Mouse (Mus musculus) heart, embryonic 13.5 days (tissue): ENCODE measurements around the gene Adap2. TPM values are rescaled to one million over a fixed set of nuclear protein-coding genes. Genes with fewer than 3 reads are reported as not detected.
A peak's percentile ranks its signal among the peaks of the same experiment; 100 is the strongest.

ENCODE experiments used
- ATAC-seq: fragments of 200-750 bp; cut with Nextera tagmentation; 2 replicates; pipeline ENCODE4 v1.8.0; 2017; ENCODE audit warnings: moderate TSS enrichment; ENCODE audit not compliant: insufficient number of reproducible peaks, low FRiP score, low TSS enrichment; ENCODE audit errors: extremely low read depth
- H3K27ac ChIP-seq: fragments of 300-500 bp; sonication (generic); replicated peaks from 2 replicates; pipeline ENCODE4 v1.5.1; 2015; ENCODE audit warnings: moderate library complexity, mild to moderate bottlenecking, inconsistent platforms
- H3K27me3 ChIP-seq: fragments of 300-500 bp; sonication (generic); replicated peaks from 2 replicates; pipeline ENCODE4 v1.6.1; 2015; ENCODE audit warnings: mild to moderate bottlenecking, inconsistent platforms
- H3K36me3 ChIP-seq: fragments of 300-500 bp; sonication (generic); 2 replicates; pipeline ENCODE4 v1.6.1; 2015; ENCODE audit warnings: mild to moderate bottlenecking, inconsistent platforms
- H3K4me1 ChIP-seq: fragments of 300-500 bp; sonication (generic); 2 replicates; pipeline ENCODE4 v1.6.1; 2015; ENCODE audit warnings: inconsistent platforms
- H3K4me2 ChIP-seq: fragments of 300-500 bp; sonication (generic); 2 replicates; pipeline ENCODE4 v1.6.1; 2015; ENCODE audit warnings: inconsistent platforms, mild to moderate bottlenecking, moderate library complexity
- H3K4me3 ChIP-seq: fragments of 300-500 bp; sonication (generic); 2 replicates; pipeline ENCODE4 v1.5.1; 2015; ENCODE audit warnings: moderate library complexity, mild to moderate bottlenecking, inconsistent platforms
- H3K9ac ChIP-seq: fragments of 300-500 bp; sonication (generic); 2 replicates; pipeline ENCODE4 v1.6.1; 2015; ENCODE audit warnings: inconsistent platforms, mild to moderate bottlenecking, moderate library complexity
- H3K9me3 ChIP-seq: fragments of 300-500 bp; sonication (generic); 2 replicates; pipeline ENCODE4 v1.6.1; 2016; ENCODE audit warnings: inconsistent platforms
- WGBS: fragments of 180-500 bp; shearing (Covaris S2); methylation state at CpG from one replicate; pipeline ENCODE4 v1.1.7; 2015; ENCODE audit warnings: mixed read lengths; 5-methylcytosine and 5-hydroxymethylcytosine counted together
- polyA plus RNA-seq: library from polyadenylated mRNA; unstranded; fragments of >200 nt; fragmentation: Nextera tagmentation; extraction: Ambion mirVana; gene quantifications from 2 replicates; pipeline ENCODE4 v1.2.1, GENCODE M21; 2015

The Adap2 gene
- polyA plus RNA-seq, result 1.2 TPM in 2 replicates

- H3K9me3 ChIP-seq, result no peaks in the 10 kb centered on the region
- H3K36me3 ChIP-seq, result no peaks in the 10 kb centered on the region
- H3K4me1 ChIP-seq, result peaks cover 12% of the 10 kb centered on the region; the same call in 1 of the 2 replicates
- peaks cover 67% of the 10 kb centered on the region for H3K27me3 ChIP-seq
- peak; percentile 80 for ATAC-seq
- H3K4me2 ChIP-seq, result peak within 1 kb of the TSS; percentile 90
- no peak within 1 kb of the TSS for H3K27ac ChIP-seq
- WGBS, result 2% methylated on average over 47 of the region's 47 CpGs
- peak within 1 kb of the TSS; percentile 67 for H3K4me3 ChIP-seq
- peak within 1 kb of the TSS; percentile 80 for H3K9ac ChIP-seq
Measured at GRCm38 (mm10) chr11:80153857-80154495, at the start of gene Adap2. TSS of gene Adap2 (plus strand) at chr11:80154105.

DNA sequence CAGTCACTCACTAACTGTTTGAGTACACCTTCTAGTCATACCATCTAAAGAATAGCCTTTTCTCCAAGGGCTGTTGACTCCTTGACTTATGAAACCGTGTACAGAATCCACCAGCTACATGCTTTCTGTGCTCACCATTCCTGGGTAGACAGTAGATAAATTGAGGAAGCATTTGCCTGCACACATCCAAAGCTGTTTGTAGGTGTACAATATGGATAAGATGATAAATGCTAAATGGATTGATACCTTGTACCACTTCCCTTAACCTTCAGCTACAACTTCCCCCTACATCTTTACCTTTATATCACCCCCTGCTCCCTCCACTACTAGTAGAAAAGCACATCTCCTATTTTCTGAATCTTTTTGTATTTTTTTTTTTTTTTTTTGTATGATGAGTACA lies 49.5 kb upstream of the Adap2 start:
- no peaks in the 10 kb centered on the region for H3K27me3 ChIP-seq
- no peak overlapping the region for H3K4me2 ChIP-seq
- no peaks in the 10 kb centered on the region for H3K9me3 ChIP-seq
- H3K4me3 ChIP-seq, result no peak overlapping the region
- H3K36me3 ChIP-seq, result peaks cover 79% of the 10 kb centered on the region
- WGBS, result 83% methylated on average over 1 of the region's 1 CpGs
- no peak overlapping the region for H3K27ac ChIP-seq
- no peak for ATAC-seq
- no peak overlapping the region for H3K9ac ChIP-seq
- H3K4me1 ChIP-seq, result no peaks in the 10 kb centered on the region

DNA sequence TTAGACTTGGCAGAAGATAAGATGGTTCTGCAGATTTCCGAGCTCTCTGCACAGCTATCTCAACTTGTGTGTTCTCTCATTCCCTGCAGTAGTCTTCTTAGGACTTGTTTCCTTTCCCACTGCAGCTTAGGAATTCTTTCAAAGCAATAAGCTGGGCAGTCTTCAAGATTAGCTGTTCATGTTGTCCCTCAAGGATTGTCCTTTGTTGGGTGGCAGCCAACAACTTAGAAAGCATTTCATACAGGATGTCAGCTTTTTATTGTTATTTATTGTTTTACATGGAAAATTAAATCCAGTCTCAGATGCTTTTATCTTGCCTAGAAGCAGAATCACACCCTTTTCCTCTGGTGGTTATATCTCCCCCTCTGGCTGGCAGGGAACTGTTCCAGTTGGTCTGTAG lies 37.5 kb upstream of the Adap2 start:
- no peak overlapping the region for H3K9ac ChIP-seq
- no peaks in the 10 kb centered on the region for H3K27me3 ChIP-seq
- WGBS, result 49% methylated on average over 1 of the region's 1 CpGs
- H3K4me2 ChIP-seq, result no peak overlapping the region
- ATAC-seq, result no peak
- 0 out of 2 replicates have a peak, but pooled peaks cover 3% of the 10 kb centered on the region for H3K4me1 ChIP-seq
- H3K36me3 ChIP-seq, result peaks cover 84% of the 10 kb centered on the region
- no peak overlapping the region for H3K4me3 ChIP-seq
- no peaks in the 10 kb centered on the region for H3K9me3 ChIP-seq
- H3K27ac ChIP-seq, result no peak overlapping the region

GRCm38 (mm10) chr11:80132050-80132449 lies 21.9 kb upstream of the Adap2 start:
- no peak for ATAC-seq
- Histone ChIP-seq H3K9me3 (no peaks in the 10 kb centered on the region), H3K27me3 (no peaks in the 10 kb centered on the region), H3K27ac (no peak overlapping the region), H3K9ac (no peak overlapping the region), H3K4me2 (no peak overlapping the region), H3K36me3 (peaks cover 80% of the 10 kb centered on the region), H3K4me3 (no peak overlapping the region), H3K4me1 (no peaks in the 10 kb centered on the region)
- 70% methylated on average over 1 of the region's 1 CpGs for WGBS

- Histone ChIP-seq H3K4me1 (0 out of 2 replicates have a peak, but pooled peaks cover 2% of the 10 kb centered on the region), H3K27ac (no peak overlapping the region), H3K9ac (no peak overlapping the region), H3K27me3 (no peaks in the 10 kb centered on the region), H3K36me3 (peaks cover 83% of the 10 kb centered on the region), H3K4me2 (no peak overlapping the region), H3K4me3 (no peak overlapping the region), H3K9me3 (no peaks in the 10 kb centered on the region)
- 66% methylated on average over 4 of the region's 4 CpGs for WGBS
- no peak for ATAC-seq
Measured at GRCm38 (mm10) chr11:80134744-80135143, 19.2 kb upstream of the Adap2 start.

GRCm38 (mm10) chr11:80135954-80136683 lies 17.8 kb upstream of the Adap2 start:
- no peak overlapping the region for H3K4me2 ChIP-seq
- no peak overlapping the region for H3K27ac ChIP-seq
- no peaks in the 10 kb centered on the region for H3K9me3 ChIP-seq
- 89% methylated on average over 11 of the region's 11 CpGs for WGBS
- no peak overlapping the region for H3K9ac ChIP-seq
- H3K36me3 ChIP-seq, result peaks cover 79% of the 10 kb centered on the region
- peaks cover 11% of the 10 kb centered on the region for H3K4me1 ChIP-seq
- no peaks in the 10 kb centered on the region for H3K27me3 ChIP-seq
- H3K4me3 ChIP-seq, result no peak overlapping the region
- no peak for ATAC-seq

DNA sequence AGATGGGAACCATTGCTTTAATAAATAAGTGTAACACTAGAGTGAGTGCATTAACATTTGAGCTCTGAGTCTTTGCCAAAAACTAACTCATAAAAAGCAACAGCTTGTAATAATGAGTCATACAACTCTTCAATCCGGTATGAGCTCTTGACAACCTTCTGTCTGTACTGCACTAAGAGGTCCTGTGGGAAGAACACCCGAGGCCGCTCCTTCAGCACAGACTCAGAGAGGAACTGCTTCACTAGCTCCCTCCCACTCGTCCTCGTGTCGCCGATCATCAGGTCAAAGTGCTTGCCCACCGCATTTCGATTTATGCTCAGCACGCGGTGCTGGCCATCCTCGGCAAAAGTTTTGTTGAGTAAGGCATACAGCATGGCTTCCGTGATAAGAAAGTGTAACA lies 17.1 kb upstream of the Adap2 start:
- Histone ChIP-seq H3K36me3 (peaks cover 73% of the 10 kb centered on the region), H3K4me1 (peaks cover 14% of the 10 kb centered on the region), H3K9me3 (no peaks in the 10 kb centered on the region), H3K27ac (no peak overlapping the region), H3K9ac (no peak overlapping the region), H3K4me3 (no peak overlapping the region), H3K4me2 (no peak overlapping the region), H3K27me3 (no peaks in the 10 kb centered on the region)
- WGBS, result 88% methylated on average over 13 of the region's 13 CpGs
- ATAC-seq, result no peak

DNA sequence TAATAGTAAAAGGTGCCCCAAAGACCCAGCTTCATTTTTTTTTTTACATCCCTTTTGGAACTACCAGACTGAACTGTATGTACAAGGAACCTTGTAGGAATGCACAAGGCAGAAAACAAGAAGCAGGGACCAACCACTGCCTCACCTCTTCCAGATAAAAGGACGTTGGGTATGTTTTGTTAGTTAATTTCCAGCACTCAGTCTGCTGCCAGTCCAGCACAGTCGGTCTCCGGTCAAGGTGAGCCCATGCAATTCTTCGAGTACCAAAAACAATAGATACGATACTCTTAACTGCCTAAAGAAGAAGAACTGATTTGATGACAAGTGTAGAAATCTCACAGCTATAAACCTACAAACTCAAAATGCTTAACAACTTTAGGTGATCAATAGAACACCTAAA lies 16.1 kb upstream of the Adap2 start:
- 85% methylated on average over 5 of the region's 5 CpGs for WGBS

DNA sequence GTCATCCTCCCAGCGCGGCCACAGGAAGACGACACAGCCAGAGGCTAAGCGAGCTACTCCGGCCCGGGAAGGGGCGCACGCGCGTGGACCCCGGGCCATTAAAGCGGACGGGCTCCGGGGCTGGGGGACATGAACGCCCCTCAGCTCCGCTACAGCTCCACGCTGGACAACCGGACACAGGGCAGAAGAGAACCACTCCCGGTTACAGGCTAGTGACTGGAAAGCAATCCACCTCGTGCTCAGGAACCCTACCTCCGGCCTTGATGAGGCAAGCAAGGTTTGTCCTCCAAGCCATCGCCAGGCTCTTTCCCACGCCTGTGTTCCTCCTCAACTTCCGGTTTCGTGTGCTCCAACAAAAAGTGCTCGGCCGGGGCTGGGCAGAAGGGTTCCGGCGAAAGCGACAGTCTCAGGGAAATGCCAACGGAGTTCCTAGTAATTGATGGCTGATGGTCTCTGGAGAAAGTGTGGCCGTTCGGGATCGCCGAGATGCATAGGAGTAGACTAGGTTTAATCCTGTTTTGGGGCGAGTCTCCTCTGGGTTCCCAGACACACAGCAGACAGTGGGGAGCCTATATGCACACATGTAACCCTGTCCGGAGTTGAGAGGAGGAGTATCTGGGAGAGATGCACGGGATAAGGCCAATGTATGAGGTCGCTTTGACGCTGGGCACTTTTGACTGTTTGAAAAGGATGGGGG lies 11.9 kb upstream of the Adap2 start, which contains the start of gene Tefm:
Tefm (minus strand) TSS at position 351 of the 697 bp plus-strand sequence.
- H3K4me1 ChIP-seq, result peaks cover 19% of the 10 kb centered on the region
- H3K9ac ChIP-seq, result peak within 1 kb of the TSS; percentile 93
- peak within 1 kb of the TSS; percentile 87 for H3K27ac ChIP-seq
- peak within 1 kb of the TSS; percentile 85 for H3K4me3 ChIP-seq
- no peaks in the 10 kb centered on the region for H3K9me3 ChIP-seq
- H3K36me3 ChIP-seq, result peaks cover 33% of the 10 kb centered on the region
- H3K4me2 ChIP-seq, result peak within 1 kb of the TSS; percentile 88
- ATAC-seq, result peak; percentile 73; the same call in 1 of the 2 replicates
- no peaks in the 10 kb centered on the region for H3K27me3 ChIP-seq
- under 1% methylated on average over 40 of the region's 40 CpGs for WGBS

More for the DNA sequence above, 16.1 kb upstream of the Adap2 start:
- no peaks in the 10 kb centered on the region for H3K9me3 ChIP-seq
- H3K4me3 ChIP-seq, result no peak overlapping the region
- H3K27me3 ChIP-seq, result no peaks in the 10 kb centered on the region
- H3K4me2 ChIP-seq, result no peak overlapping the region
- ATAC-seq, result no peak
- H3K36me3 ChIP-seq, result peaks cover 64% of the 10 kb centered on the region
- peaks cover 17% of the 10 kb centered on the region for H3K4me1 ChIP-seq
- no peak overlapping the region for H3K9ac ChIP-seq
- H3K27ac ChIP-seq, result no peak overlapping the region

DNA sequence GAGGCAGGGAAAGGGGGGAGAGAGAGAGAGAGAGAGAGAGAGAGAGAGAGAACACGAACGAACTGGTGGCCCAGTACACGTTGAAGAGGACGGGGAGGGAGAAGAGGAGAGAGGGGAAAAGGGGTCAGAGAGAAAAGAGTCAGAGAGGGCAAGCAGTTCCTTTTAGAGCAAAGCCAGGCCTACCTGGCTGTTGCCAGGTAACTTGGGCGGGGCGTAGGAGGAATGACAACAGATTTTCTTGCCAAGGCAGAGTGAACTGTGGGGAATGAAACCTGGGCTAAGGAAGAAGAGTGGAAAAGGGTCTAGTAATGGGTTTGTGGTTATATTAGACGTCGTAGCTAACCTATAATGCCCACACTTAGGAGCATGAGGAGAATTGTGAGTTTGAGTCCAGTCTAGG lies 11.0 kb upstream of the Adap2 start:
- Histone ChIP-seq H3K4me1 (peaks cover 19% of the 10 kb centered on the region), H3K27ac (no peak overlapping the region), H3K4me2 (peak overlapping the region; percentile 88), H3K4me3 (peak overlapping the region; percentile 85), H3K27me3 (no peaks in the 10 kb centered on the region), H3K36me3 (peaks cover 24% of the 10 kb centered on the region), H3K9ac (peak overlapping the region; percentile 93; the same call in 1 of the 2 replicates), H3K9me3 (no peaks in the 10 kb centered on the region)
- 41% methylated on average over 8 of the region's 8 CpGs for WGBS
- no peak for ATAC-seq

- peaks cover 10% of the 10 kb centered on the region for H3K4me1 ChIP-seq
- H3K4me2 ChIP-seq, result no peak overlapping the region
- ATAC-seq, result no peak
- H3K27me3 ChIP-seq, result no peaks in the 10 kb centered on the region
- 47% methylated on average over 10 of the region's 10 CpGs for WGBS
- H3K36me3 ChIP-seq, result no peaks in the 10 kb centered on the region
- 0 out of 2 replicates have a peak overlapping the region, but pooled peaks have one; percentile 28 for H3K9ac ChIP-seq
- no peak overlapping the region for H3K4me3 ChIP-seq
- no peak overlapping the region for H3K27ac ChIP-seq
- no peaks in the 10 kb centered on the region for H3K9me3 ChIP-seq
Measured at GRCm38 (mm10) chr11:80145787-80146275, 8.1 kb upstream of the Adap2 start.
